Mouse (Mus musculus) adipose tissue, adult 10 weeks (tissue): ENCODE measurements around the gene Rps6ka4. TPM values are rescaled to one million over a fixed set of nuclear protein-coding genes. Genes with fewer than 3 reads are reported as not detected.

Experiments used
- polyA plus RNA-seq: library from polyadenylated mRNA; stranded (reverse); fragments of 350-450 nt; fragmentation: Illumina TruSeq; extraction: RNeasy Lipid Tissue Mini Kit (QIAGEN cat#74804); gene quantifications from one replicate; pipeline ENCODE4 v1.2.3, GENCODE M21; 2014; ENCODE audit warnings: low read depth, low replicate concordance

Gene Rps6ka4
- polyA plus RNA-seq = 20.0 TPM

GRCm38 (mm10) chr19:6840475-6841291 is at the start of gene Rps6ka4:
Rps6ka4 (minus strand) TSS chr19:6840636.

DNA sequence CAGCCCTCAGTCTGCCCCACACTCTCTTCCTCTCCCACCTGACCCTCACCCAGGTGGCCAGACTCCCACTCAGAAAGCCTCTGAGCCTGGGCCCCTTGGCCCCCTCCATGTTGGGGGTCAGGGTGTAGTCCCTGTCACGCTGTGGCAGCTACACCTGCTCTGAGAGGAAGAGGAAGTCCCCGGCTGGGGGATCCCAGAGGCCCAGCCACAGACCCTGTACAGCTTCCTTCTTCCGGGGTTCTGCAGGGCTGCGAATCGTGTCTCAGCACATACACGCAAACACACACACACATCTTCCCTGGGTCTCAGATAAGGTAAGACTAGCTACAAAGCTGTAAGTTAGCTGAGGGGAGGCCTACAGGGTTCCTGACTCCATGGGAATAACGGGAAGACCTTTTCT is 17.6 kb upstream of the Rps6ka4 start, which contains the start of gene Ccdc88b:
TSS of gene Ccdc88b (minus strand) at position 181 of the 400 bp plus-strand sequence.

Other genes starting within 250 kb of the Rps6ka4 start
- gene Ccdc88b, start 17.6 kb upstream of the Rps6ka4 start, polyA plus RNA-seq = 2.5 TPM
- 56.4 TPM for gene Trmt112, start 69.1 kb upstream of the Rps6ka4 start, polyA plus RNA-seq
- gene Prdx5, start 69.5 kb upstream of the Rps6ka4 start, polyA plus RNA-seq = 299 TPM
- 28.7 TPM for gene Esrra, start 81.2 kb upstream of the Rps6ka4 start, polyA plus RNA-seq
- 10.1 TPM for gene Catsperz, start 84.7 kb upstream of the Rps6ka4 start, polyA plus RNA-seq
- 0.31 TPM for gene Kcnk4, start 93.9 kb upstream of the Rps6ka4 start, polyA plus RNA-seq
- gene Bad, start 101.2 kb upstream of the Rps6ka4 start, polyA plus RNA-seq = 54.0 TPM
- 57.9 TPM for gene Gpr137, start 101.8 kb upstream of the Rps6ka4 start, polyA plus RNA-seq
- gene Ppp1r14b, start 134.3 kb upstream of the Rps6ka4 start, polyA plus RNA-seq = 81.3 TPM
- 38.0 TPM for gene Plcb3, start 135.8 kb upstream of the Rps6ka4 start, polyA plus RNA-seq
- gene Fkbp2, start 139.9 kb upstream of the Rps6ka4 start, polyA plus RNA-seq = 204 TPM
- gene Vegfb, start 147.0 kb upstream of the Rps6ka4 start, polyA plus RNA-seq = 60.0 TPM
- gene Dnajc4, start 151.9 kb upstream of the Rps6ka4 start, polyA plus RNA-seq = 40.7 TPM
- gene Nudt22, start 155.5 kb upstream of the Rps6ka4 start, polyA plus RNA-seq = 23.3 TPM
- 11.9 TPM for gene Trpt1, start 155.5 kb upstream of the Rps6ka4 start, polyA plus RNA-seq
- 10.2 TPM for gene Fermt3, start 178.8 kb upstream of the Rps6ka4 start, polyA plus RNA-seq
- gene Stip1, start 199.3 kb upstream of the Rps6ka4 start, polyA plus RNA-seq = 65.5 TPM
- 26.8 TPM for gene Macrod1, start 216.2 kb upstream of the Rps6ka4 start, polyA plus RNA-seq